Mouse (Mus musculus) mouse embryonic stem cell (cell line): ENCODE data around the gene Adgrg1.

Experiments
- in situ Hi-C, 2 experiments: fragments of 300-500 bp; cut with MboI; formaldehyde crosslinking; loops; 1 replicate in 1 of 2; 3 replicates in 1 of 2; pipeline ENCODE4 v1.14.3; 2019 to 2020; ENCODE audit warnings: low sequenced_read_pairs in 2 of 2, low pct_unique_long_range_greater_than_20kb in 1 of 2, mixed read lengths in 1 of 2; ENCODE audit not compliant: unreplicated experiment in 1 of 2

Adgrg1 gene

DNA sequence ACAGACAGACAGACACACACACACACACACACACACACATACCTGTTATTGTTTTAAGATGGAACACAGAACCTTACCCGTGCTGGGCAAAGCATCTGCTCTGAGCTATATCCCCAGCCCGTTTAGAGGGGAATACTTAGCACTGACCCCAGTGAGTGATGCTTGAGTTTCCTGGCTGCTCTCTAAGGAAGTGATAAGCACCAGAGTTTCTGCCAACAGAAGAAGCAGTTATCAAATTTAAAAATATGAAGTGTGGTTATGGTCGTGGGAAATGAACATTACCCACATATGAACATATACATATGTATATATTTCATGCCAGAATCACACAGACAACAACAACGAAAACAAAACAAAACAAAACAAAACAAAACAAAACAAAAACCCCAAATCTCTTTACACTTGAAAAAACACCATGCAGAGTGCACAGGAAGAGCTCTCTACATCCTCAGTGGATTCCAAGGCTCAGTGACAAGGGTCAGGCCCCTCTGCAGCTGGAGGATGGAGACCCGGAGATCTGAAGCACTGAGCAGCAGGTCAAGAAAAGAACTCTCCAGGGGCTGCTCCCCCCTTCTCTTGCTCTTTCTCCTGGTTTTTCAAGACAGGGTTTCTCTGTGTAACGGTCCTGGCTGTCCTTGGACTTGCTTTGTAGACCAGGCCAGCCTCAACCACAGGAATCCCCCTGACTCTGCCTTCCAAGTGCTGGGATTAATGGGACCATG lies 85.4 kb downstream of the Adgrg1 start:
- in situ Hi-C loops = no loop called here
